Mouse (Mus musculus) frontal cortex, postnatal 14 days (tissue): ENCODE measurements around the gene Rap2c.

ENCODE experiments used
- DNase-seq, 2 experiments: peaks; one replicate each; pipeline ENCODE4 v3.0.0; 2022; ENCODE audit warnings: low spot score in 2 of 2

The Rap2c gene

DNA sequence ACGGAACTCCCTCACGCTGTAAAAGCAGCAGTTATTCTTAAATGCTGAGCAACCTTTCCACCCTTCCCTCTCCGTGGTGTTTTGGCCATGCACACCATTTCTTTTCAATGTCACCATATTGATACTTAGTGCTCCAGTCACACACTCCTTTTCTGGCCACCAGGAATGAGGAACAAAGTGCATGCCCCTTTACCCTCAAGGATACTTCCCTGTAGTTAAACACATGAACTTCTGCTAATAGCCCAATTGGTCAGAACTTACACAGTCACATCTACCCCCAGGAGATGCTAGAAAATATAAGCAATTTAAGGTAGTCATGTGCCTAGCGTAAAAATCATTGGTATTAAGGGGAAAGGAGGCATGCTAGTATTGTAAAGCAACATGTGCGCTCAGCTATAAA lies 47.9 kb downstream of the Rap2c start:
- DNase-seq: no peak

DNA sequence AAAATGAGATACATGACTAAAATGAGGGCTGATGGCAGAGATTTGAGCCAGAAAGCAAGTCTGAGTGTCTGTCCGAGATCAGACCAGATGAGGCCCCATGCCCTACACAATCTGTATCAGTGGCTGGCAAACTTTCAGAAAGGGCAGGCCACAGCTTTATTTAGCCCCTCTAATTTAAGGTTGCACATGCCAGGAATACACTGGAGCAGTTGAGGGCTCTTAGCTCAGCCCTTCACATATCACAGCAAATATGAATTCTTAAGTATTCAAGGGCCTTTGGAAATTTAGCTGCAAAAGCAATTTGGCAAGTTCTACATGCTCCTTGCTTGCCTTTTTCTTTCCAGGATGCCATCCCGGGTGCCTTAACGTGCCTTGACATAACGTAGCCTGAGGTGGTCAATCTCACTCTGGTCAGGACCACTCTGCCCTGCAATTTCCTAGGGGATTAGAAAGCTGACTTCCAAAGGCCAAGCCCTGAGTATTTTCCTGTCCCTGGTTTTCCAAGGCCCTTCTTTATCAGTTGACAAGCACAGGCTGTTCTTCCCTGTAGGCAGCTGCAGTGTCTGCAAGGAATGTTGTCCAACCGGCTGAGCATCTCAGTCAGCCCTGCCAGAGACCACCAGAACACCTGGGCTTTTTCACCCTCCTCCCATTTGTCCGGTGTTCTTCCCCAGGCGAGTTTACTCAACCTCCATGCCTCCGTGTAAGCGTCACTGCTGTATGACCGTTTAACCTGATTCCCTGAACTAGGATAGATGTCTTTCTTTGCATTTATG lies 49.5 kb downstream of the Rap2c start:
- DNase-seq: no peak

DNA sequence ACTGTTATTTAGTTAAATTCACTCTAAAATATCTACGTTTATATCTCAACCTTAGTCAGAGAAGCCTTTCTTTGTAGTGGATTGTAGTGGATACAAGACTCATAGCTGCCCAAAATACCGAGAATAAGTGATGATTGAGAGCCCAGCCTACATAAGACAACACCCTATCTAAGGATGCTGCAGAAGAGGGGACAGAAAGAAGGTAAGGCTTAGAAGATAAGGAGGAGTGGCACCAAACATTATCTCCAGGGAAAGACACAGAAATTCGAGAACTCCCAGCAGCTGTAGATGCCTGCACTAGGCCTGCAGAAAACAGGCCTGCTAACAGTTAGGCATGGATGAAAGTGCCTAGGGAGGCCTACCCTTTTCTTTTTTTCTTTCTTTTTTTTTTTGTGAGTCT lies 52.7 kb downstream of the Rap2c start:
- no peak for DNase-seq

DNA sequence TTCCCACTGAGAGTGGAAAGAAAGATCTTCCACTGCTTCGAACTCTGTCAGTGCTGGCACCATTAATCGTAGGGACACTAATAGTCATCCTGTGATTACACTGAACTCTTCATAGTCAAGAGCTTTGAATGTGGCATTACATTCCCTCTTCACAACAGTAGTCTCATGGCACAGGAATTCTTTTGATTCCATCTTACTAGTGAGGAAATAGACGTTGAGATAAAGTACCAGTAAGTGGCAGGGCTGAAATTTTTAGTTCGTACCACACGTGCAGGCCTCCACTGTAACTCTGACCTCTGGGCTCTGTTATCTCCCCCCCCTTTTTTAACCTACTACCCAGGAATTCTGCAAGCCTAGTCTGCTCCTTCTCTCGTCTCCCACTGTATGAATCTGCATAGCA lies 54.9 kb downstream of the Rap2c start:
- DNase-seq: no peak
